Mouse (Mus musculus): ENCODE results near the gene Klk9. TPM values are rescaled to one million over a fixed set of nuclear protein-coding genes. Genes with fewer than 3 reads are reported as not detected.

Gene Klk9
- polyA plus RNA-seq (2015; fragmentation: Nextera tagmentation; extraction: Ambion mirVana): 0.13 and 0.14 TPM in 2 replicates

GRCm38 (mm10) chr7:43791591-43791990 is at the start of gene Klk9:
Gene Klk9, plus strand, starts transcription at chr7:43791891.
- ATAC-seq (ENCODE audit: low FRiP score, low read depth): no peak
- peaks cover 15% of the 10 kb centered on the region; the same call in 1 of the 2 replicates for H3K27me3 ChIP-seq
- no peak within 1 kb of the TSS for H3K27ac ChIP-seq (replicated peaks)
- H3K4me1 ChIP-seq (replicated peaks): peaks cover 11% of the 10 kb centered on the region; the same call in 1 of the 2 replicates
- H3K9me3 ChIP-seq: no peaks in the 10 kb centered on the region
- 77% methylated on average over 7 of the region's 7 CpGs for WGBS
- H3K4me2 ChIP-seq: no peak within 1 kb of the TSS
- no peak within 1 kb of the TSS for H3K9ac ChIP-seq
- H3K36me3 ChIP-seq: no peaks in the 10 kb centered on the region
- no peak within 1 kb of the TSS for H3K4me3 ChIP-seq

- Histone ChIP-seq H3K36me3 (no peaks in the 10 kb centered on the region), H3K9me3 (no peaks in the 10 kb centered on the region), H3K27me3 (no peaks in the 10 kb centered on the region), H3K4me1 (replicated peaks) (no peaks in the 10 kb centered on the region), H3K4me3 (no peak overlapping the region), H3K27ac (replicated peaks) (no peak overlapping the region), H3K9ac (no peak overlapping the region), H3K4me2 (no peak overlapping the region)
- WGBS: 58% methylated on average over 1 of the region's 1 CpGs
- no peak for ATAC-seq (ENCODE audit: low FRiP score, low read depth)
Measured at GRCm38 (mm10) chr7:43747788-43748187, 43.9 kb upstream of the Klk9 start.

GRCm38 (mm10) chr7:43752806-43753205 is 38.9 kb upstream of the Klk9 start:
- H3K36me3 ChIP-seq: no peaks in the 10 kb centered on the region
- no peak overlapping the region for H3K9ac ChIP-seq
- whole genome bisulfite sequencing: 83% methylated on average over 2 of the region's 2 CpGs
- no peak for ATAC-seq (ENCODE audit: low FRiP score, low read depth)
- H3K4me1 ChIP-seq (replicated peaks): no peaks in the 10 kb centered on the region
- H3K9me3 ChIP-seq: no peaks in the 10 kb centered on the region
- H3K27me3 ChIP-seq: no peaks in the 10 kb centered on the region
- no peak overlapping the region for H3K27ac ChIP-seq (replicated peaks)
- no peak overlapping the region for H3K4me3 ChIP-seq
- H3K4me2 ChIP-seq: no peak overlapping the region

- no peak overlapping the region for H3K27ac ChIP-seq (replicated peaks)
- no peak for ATAC-seq (ENCODE audit: low FRiP score, low read depth)
- no peaks in the 10 kb centered on the region for H3K36me3 ChIP-seq
- WGBS: 43% methylated on average over 8 of the region's 8 CpGs
- no peak overlapping the region for H3K4me3 ChIP-seq
- no peaks in the 10 kb centered on the region for H3K9me3 ChIP-seq
- H3K27me3 ChIP-seq: no peaks in the 10 kb centered on the region
- no peaks in the 10 kb centered on the region for H3K4me1 ChIP-seq (replicated peaks)
- no peak overlapping the region for H3K9ac ChIP-seq
- H3K4me2 ChIP-seq: no peak overlapping the region
Measured at GRCm38 (mm10) chr7:43766484-43766883, 25.2 kb upstream of the Klk9 start.

- no peaks in the 10 kb centered on the region for H3K4me1 ChIP-seq (replicated peaks)
- H3K36me3 ChIP-seq: no peaks in the 10 kb centered on the region
- no peak within 1 kb of the TSS for H3K9ac ChIP-seq
- no peak within 1 kb of the TSS for H3K27ac ChIP-seq (replicated peaks)
- H3K9me3 ChIP-seq: no peaks in the 10 kb centered on the region
- no peak within 1 kb of the TSS for H3K4me3 ChIP-seq
- no peak within 1 kb of the TSS for H3K4me2 ChIP-seq
- no peak for ATAC-seq (ENCODE audit: low FRiP score, low read depth)
- 84% methylated on average over 4 of the region's 4 CpGs for WGBS
- H3K27me3 ChIP-seq: no peaks in the 10 kb centered on the region
Measured at GRCm38 (mm10) chr7:43768597-43768996, 23.1 kb upstream of the Klk9 start, which contains the start of gene Klk12. Gene Klk12, plus strand, starts transcription at chr7:43768897.

- no peak for ATAC-seq (ENCODE audit: low FRiP score, low read depth)
- Histone ChIP-seq H3K27me3 (no peaks in the 10 kb centered on the region), H3K9me3 (no peaks in the 10 kb centered on the region), H3K4me2 (no peak overlapping the region), H3K27ac (replicated peaks) (no peak overlapping the region), H3K9ac (no peak overlapping the region), H3K36me3 (no peaks in the 10 kb centered on the region), H3K4me1 (replicated peaks) (no peaks in the 10 kb centered on the region), H3K4me3 (no peak overlapping the region)
- WGBS: 90% methylated on average over 8 of the region's 8 CpGs
Measured at GRCm38 (mm10) chr7:43769636-43770035, 22.1 kb upstream of the Klk9 start.

- Histone ChIP-seq H3K9ac (no peak overlapping the region), H3K4me2 (no peak overlapping the region), H3K9me3 (no peaks in the 10 kb centered on the region), H3K36me3 (no peaks in the 10 kb centered on the region), H3K27ac (replicated peaks) (no peak overlapping the region), H3K4me1 (replicated peaks) (no peaks in the 10 kb centered on the region), H3K27me3 (no peaks in the 10 kb centered on the region), H3K4me3 (no peak overlapping the region)
- WGBS: 91% methylated on average over 10 of the region's 10 CpGs
- ATAC-seq (ENCODE audit: low FRiP score, low read depth): no peak
Measured at GRCm38 (mm10) chr7:43770701-43771100, 21.0 kb upstream of the Klk9 start.

GRCm38 (mm10) chr7:43771916-43772315 is 19.8 kb upstream of the Klk9 start:
- Histone ChIP-seq H3K27me3 (no peaks in the 10 kb centered on the region), H3K9me3 (no peaks in the 10 kb centered on the region), H3K4me2 (no peak overlapping the region), H3K9ac (no peak overlapping the region), H3K4me3 (no peak overlapping the region), H3K4me1 (replicated peaks) (no peaks in the 10 kb centered on the region), H3K36me3 (no peaks in the 10 kb centered on the region), H3K27ac (replicated peaks) (no peak overlapping the region)
- no peak for ATAC-seq (ENCODE audit: low FRiP score, low read depth)
- 95% methylated on average over 6 of the region's 6 CpGs for WGBS

- H3K4me2 ChIP-seq: no peak overlapping the region
- H3K4me3 ChIP-seq: no peak overlapping the region
- no peaks in the 10 kb centered on the region for H3K36me3 ChIP-seq
- no peak overlapping the region for H3K9ac ChIP-seq
- H3K27ac ChIP-seq (replicated peaks): no peak overlapping the region
- no peaks in the 10 kb centered on the region for H3K4me1 ChIP-seq (replicated peaks)
- no peaks in the 10 kb centered on the region for H3K9me3 ChIP-seq
- WGBS: 67% methylated on average over 3 of the region's 3 CpGs
- H3K27me3 ChIP-seq: no peaks in the 10 kb centered on the region
- ATAC-seq (ENCODE audit: low FRiP score, low read depth): no peak
Measured at GRCm38 (mm10) chr7:43772901-43773300, 18.8 kb upstream of the Klk9 start.

GRCm38 (mm10) chr7:43774364-43774763 is 17.3 kb upstream of the Klk9 start, which contains the start of gene Klk11:
Gene Klk11, plus strand, starts transcription at chr7:43774604.
- 91% methylated on average over 5 of the region's 5 CpGs for WGBS
- Histone ChIP-seq H3K9me3 (no peaks in the 10 kb centered on the region), H3K4me2 (no peak within 1 kb of the TSS), H3K36me3 (no peaks in the 10 kb centered on the region), H3K4me3 (no peak within 1 kb of the TSS), H3K27me3 (no peaks in the 10 kb centered on the region), H3K27ac (replicated peaks) (no peak within 1 kb of the TSS), H3K4me1 (replicated peaks) (no peaks in the 10 kb centered on the region), H3K9ac (no peak within 1 kb of the TSS)
- no peak for ATAC-seq (ENCODE audit: low FRiP score, low read depth)

- no peak overlapping the region for H3K4me3 ChIP-seq
- no peaks in the 10 kb centered on the region for H3K9me3 ChIP-seq
- H3K36me3 ChIP-seq: no peaks in the 10 kb centered on the region
- 49% methylated on average over 6 of the region's 6 CpGs for WGBS
- no peak for ATAC-seq (ENCODE audit: low FRiP score, low read depth)
- no peaks in the 10 kb centered on the region for H3K27me3 ChIP-seq
- H3K9ac ChIP-seq: no peak overlapping the region
- no peaks in the 10 kb centered on the region for H3K4me1 ChIP-seq (replicated peaks)
- no peak overlapping the region for H3K27ac ChIP-seq (replicated peaks)
- no peak overlapping the region for H3K4me2 ChIP-seq
Measured at GRCm38 (mm10) chr7:43774802-43775201, 16.9 kb upstream of the Klk9 start.

GRCm38 (mm10) chr7:43775311-43776057 is 16.2 kb upstream of the Klk9 start:
- Histone ChIP-seq H3K9ac (no peak overlapping the region), H3K27me3 (no peaks in the 10 kb centered on the region), H3K9me3 (no peaks in the 10 kb centered on the region), H3K4me3 (no peak overlapping the region), H3K4me1 (replicated peaks) (no peaks in the 10 kb centered on the region), H3K4me2 (no peak overlapping the region), H3K36me3 (no peaks in the 10 kb centered on the region), H3K27ac (replicated peaks) (no peak overlapping the region)
- ATAC-seq (ENCODE audit: low FRiP score, low read depth): no peak
- WGBS: 62% methylated on average over 6 of the region's 7 CpGs

- no peak for ATAC-seq (ENCODE audit: low FRiP score, low read depth)
- H3K36me3 ChIP-seq: no peaks in the 10 kb centered on the region
- no peaks in the 10 kb centered on the region for H3K4me1 ChIP-seq (replicated peaks)
- 89% methylated on average over 5 of the region's 5 CpGs for WGBS
- no peak overlapping the region for H3K9ac ChIP-seq
- H3K27me3 ChIP-seq: no peaks in the 10 kb centered on the region
- no peak overlapping the region for H3K4me2 ChIP-seq
- H3K9me3 ChIP-seq: no peaks in the 10 kb centered on the region
- no peak overlapping the region for H3K4me3 ChIP-seq
- H3K27ac ChIP-seq (replicated peaks): no peak overlapping the region
Measured at GRCm38 (mm10) chr7:43776506-43776905, 15.2 kb upstream of the Klk9 start.

Data from hindbrain, embryonic 15.5 days (tissue).